Mouse (Mus musculus) stomach, postnatal 0 days (tissue): ENCODE measurements around the gene Scube1. TPM values are rescaled to one million over a fixed set of nuclear protein-coding genes. Genes with fewer than 3 reads are reported as not detected.

ENCODE experiments used
- ATAC-seq: fragments of 200-750 bp; cut with Nextera tagmentation; 2 replicates; pipeline ENCODE4 v1.8.0; 2017; ENCODE audit not compliant: low FRiP score, low TSS enrichment
- DNase-seq: peaks from one replicate; pipeline ENCODE4 v3.0.0-alpha.2; 2016; ENCODE audit warnings: low spot score
- H3K27ac ChIP-seq: fragments of 300-500 bp; sonication (generic); replicated peaks from 2 replicates; pipeline ENCODE4 v1.5.1; 2014; ENCODE audit warnings: mild to moderate bottlenecking, control low read depth
- H3K27me3 ChIP-seq: fragments of 300-500 bp; sonication (generic); 2 replicates; pipeline ENCODE4 v1.6.1; 2014; ENCODE audit warnings: low read length; ENCODE audit not compliant: control insufficient read depth, insufficient read depth
- H3K36me3 ChIP-seq: fragments of 300-500 bp; sonication (generic); 2 replicates; pipeline ENCODE4 v1.6.1; 2014; ENCODE audit warnings: low read length, mixed read lengths; ENCODE audit not compliant: control insufficient read depth, insufficient read depth
- H3K4me1 ChIP-seq: fragments of 300-500 bp; sonication (generic); replicated peaks from 2 replicates; pipeline ENCODE4 v1.6.1; 2014; ENCODE audit warnings: antibody characterized with exemption; ENCODE audit not compliant: control insufficient read depth, insufficient read depth
- H3K4me2 ChIP-seq: fragments of 300-500 bp; sonication (generic); replicated peaks from 2 replicates; pipeline ENCODE4 v1.6.1; 2014; ENCODE audit warnings: low read depth, mild to moderate bottlenecking, control low read depth, moderate library complexity
- H3K4me3 ChIP-seq: fragments of 300-500 bp; sonication (generic); 2 replicates; pipeline ENCODE4 v1.5.1; 2014; ENCODE audit warnings: low read depth, low read length, control low read depth
- H3K9ac ChIP-seq: fragments of 300-500 bp; sonication (generic); 2 replicates; pipeline ENCODE4 v1.6.1; 2014; ENCODE audit warnings: mild to moderate bottlenecking, low read length, control low read depth, mixed read lengths
- H3K9me3 ChIP-seq: fragments of 300-500 bp; sonication (generic); 2 replicates; pipeline ENCODE4 v1.6.1; 2016; ENCODE audit warnings: low read length; ENCODE audit not compliant: control insufficient read depth
- CTCF ChIP-seq: IDR thresholded peaks from 2 replicates; pipeline ENCODE4 v1.5.1; 2016; ENCODE audit warnings: antibody characterized with exemption, low read depth, mild to moderate bottlenecking, moderate library complexity
- EP300 ChIP-seq: optimal IDR thresholded peaks from 2 replicates; pipeline ENCODE3; 2016; ENCODE audit warnings: antibody characterized with exemption
- WGBS: fragments of 180-500 bp; shearing (Covaris S2); extraction: QIAGEN DNeasy Blood & Tissue Kit; methylation state at CpG from one replicate; pipeline ENCODE4 v1.1.7; 2014; 5-methylcytosine and 5-hydroxymethylcytosine counted together
- polyA plus RNA-seq: library from polyadenylated mRNA; unstranded; fragments of >200 nt; fragmentation: Nextera tagmentation; extraction: Ambion mirVana; gene quantifications from 2 replicates; pipeline ENCODE4 v1.2.1, GENCODE M21; 2015

Gene Scube1
- polyA plus RNA-seq = 5.0 and 5.5 TPM in 2 replicates

GRCm38 (mm10) chr15:83724886-83725269 is at the start of gene Scube1:
Scube1 (minus strand) TSS chr15:83725021.
- Histone ChIP-seq H3K4me1 (peaks cover 2% of the 10 kb centered on the region), H3K9ac (peak within 1 kb of the TSS; percentile 60), H3K36me3 (no peaks in the 10 kb centered on the region), H3K4me3 (peak within 1 kb of the TSS; percentile 64), H3K4me2 (peak within 1 kb of the TSS; percentile 92), H3K27ac (0 out of 2 replicates have a peak within 1 kb of the TSS, but pooled peaks have one; percentile 40), H3K27me3 (peaks cover 2% of the 10 kb centered on the region; the same call in 1 of the 2 replicates), H3K9me3 (no peaks in the 10 kb centered on the region)
- ATAC-seq = peak; percentile 94
- TF ChIP-seq EP300 (no peak), CTCF (no peak; the same call in 1 of the 2 replicates)
- WGBS = under 1% methylated on average over 22 of the region's 51 CpGs
- peak; percentile 89 for DNase-seq

DNA sequence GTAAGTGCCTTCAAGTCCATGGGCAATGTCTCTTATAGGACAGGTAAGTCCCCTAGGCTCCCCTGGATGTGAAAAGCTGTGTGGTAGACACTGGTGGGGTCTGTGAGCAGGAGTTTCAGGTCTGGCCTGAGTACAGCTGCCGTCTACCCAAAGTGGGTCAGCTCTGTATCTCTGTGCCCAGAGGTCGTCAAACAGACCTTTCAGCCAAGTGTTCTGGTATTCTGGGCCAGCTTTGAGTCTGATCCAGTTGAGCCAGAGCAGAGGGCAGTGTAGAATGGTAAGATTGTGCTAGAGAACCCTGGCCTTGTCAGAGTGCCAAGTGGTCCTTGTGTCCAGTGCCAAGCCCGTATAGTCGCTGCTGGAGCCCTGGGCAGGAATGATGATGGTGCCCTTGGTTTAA is 48.1 kb upstream of the Scube1 start:
- no peak overlapping the region for H3K9ac ChIP-seq
- H3K4me1 ChIP-seq = no peaks in the 10 kb centered on the region
- H3K4me3 ChIP-seq = no peak overlapping the region
- H3K36me3 ChIP-seq = no peaks in the 10 kb centered on the region
- 77% methylated on average over 4 of the region's 4 CpGs for WGBS
- H3K9me3 ChIP-seq = no peaks in the 10 kb centered on the region
- TF ChIP-seq EP300 (no peak), CTCF (no peak)
- DNase-seq (no peak), ATAC-seq (no peak)
- H3K27ac ChIP-seq = no peak overlapping the region
- no peak overlapping the region for H3K4me2 ChIP-seq
- H3K27me3 ChIP-seq = no peaks in the 10 kb centered on the region

GRCm38 (mm10) chr15:83772460-83772859 is 47.6 kb upstream of the Scube1 start:
- Histone ChIP-seq H3K9ac (no peak overlapping the region), H3K4me2 (no peak overlapping the region), H3K27ac (no peak overlapping the region), H3K4me3 (no peak overlapping the region), H3K27me3 (no peaks in the 10 kb centered on the region), H3K9me3 (no peaks in the 10 kb centered on the region), H3K36me3 (no peaks in the 10 kb centered on the region), H3K4me1 (no peaks in the 10 kb centered on the region)
- TF ChIP-seq CTCF (no peak), EP300 (no peak)
- no peak for DNase-seq
- ATAC-seq = no peak; the same call in 1 of the 2 replicates
- 62% methylated on average over 5 of the region's 5 CpGs for WGBS

DNA sequence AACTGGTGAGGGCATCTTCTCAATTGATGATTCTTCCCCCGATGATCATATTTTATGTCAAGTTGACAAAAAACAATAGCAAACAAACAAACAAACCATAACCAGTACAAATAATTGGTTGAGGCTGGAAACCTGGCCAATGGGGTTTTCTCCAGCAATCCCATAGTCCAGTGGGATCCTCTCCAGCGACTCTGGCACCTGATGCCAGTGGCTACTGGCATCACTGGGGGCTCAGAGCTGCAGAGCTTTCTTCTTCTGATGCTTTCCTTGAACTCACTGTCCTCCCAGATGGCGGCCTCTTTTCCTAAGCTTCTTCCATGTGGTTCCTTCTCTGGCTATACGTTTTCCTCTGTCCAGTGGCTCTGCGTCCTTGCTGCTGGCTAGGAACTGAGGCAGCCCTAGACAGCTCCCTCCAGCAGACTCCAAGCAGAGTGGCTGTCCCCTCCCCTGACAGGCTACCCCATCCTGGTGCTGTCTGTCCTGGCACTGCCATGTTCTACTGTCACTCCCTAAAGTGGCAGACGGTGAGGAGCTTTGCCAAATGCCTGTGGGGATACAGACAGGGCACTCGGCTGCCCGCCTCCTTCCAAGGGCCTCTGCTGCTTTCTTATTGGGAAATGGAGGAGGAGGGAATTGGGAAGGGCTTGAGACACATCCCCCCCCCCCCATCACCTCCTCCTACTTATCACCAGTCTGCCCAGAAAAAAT is 46.7 kb upstream of the Scube1 start:
- no peaks in the 10 kb centered on the region for H3K27me3 ChIP-seq
- H3K4me1 ChIP-seq = no peaks in the 10 kb centered on the region
- no peak overlapping the region for H3K9ac ChIP-seq
- no peak for DNase-seq
- WGBS = 83% methylated on average over 8 of the region's 8 CpGs
- no peaks in the 10 kb centered on the region for H3K9me3 ChIP-seq
- no peak for ATAC-seq
- no peak overlapping the region for H3K4me3 ChIP-seq
- H3K36me3 ChIP-seq = no peaks in the 10 kb centered on the region
- H3K4me2 ChIP-seq = no peak overlapping the region
- H3K27ac ChIP-seq = no peak overlapping the region
- TF ChIP-seq CTCF = no peak
- no peak for TF ChIP-seq EP300

- ATAC-seq (no peak), DNase-seq (no peak)
- Histone ChIP-seq H3K36me3 (no peaks in the 10 kb centered on the region), H3K9me3 (no peaks in the 10 kb centered on the region), H3K4me1 (no peaks in the 10 kb centered on the region), H3K27ac (no peak overlapping the region), H3K27me3 (no peaks in the 10 kb centered on the region), H3K9ac (no peak overlapping the region), H3K4me2 (no peak overlapping the region), H3K4me3 (no peak overlapping the region)
- TF ChIP-seq CTCF = no peak
- TF ChIP-seq EP300 = no peak
- WGBS = 38% methylated on average over 6 of the region's 6 CpGs
These were observed 40.7 kb upstream of the Scube1 start for GRCm38 (mm10) chr15:83765388-83766029.

DNA sequence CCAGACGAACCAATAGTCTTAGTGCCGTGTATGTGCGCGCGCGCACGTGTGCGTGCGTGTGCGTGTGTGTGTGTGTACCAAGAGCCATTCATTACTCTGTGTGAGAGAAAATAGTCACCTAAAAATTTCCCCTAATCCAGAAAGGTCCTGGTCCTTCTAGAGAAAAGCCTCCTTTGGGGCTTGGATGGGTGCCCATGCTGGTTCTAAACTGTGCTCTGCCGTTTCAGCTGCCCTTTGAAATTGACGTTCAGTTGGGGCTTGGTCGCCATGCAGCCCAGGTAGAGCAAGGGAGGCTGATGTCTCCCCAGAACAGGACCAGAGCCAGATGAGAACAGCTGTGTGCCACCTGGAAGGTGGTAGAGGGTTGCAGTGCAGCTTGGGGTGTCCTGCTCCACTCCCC is 36.7 kb upstream of the Scube1 start:
- Histone ChIP-seq H3K4me1 (no peaks in the 10 kb centered on the region), H3K4me2 (no peak overlapping the region), H3K27ac (no peak overlapping the region), H3K9me3 (no peaks in the 10 kb centered on the region), H3K27me3 (no peaks in the 10 kb centered on the region), H3K9ac (no peak overlapping the region), H3K4me3 (no peak overlapping the region), H3K36me3 (no peaks in the 10 kb centered on the region)
- no peak for ATAC-seq
- DNase-seq = no peak
- TF ChIP-seq EP300 = no peak
- 83% methylated on average over 13 of the region's 13 CpGs for WGBS
